Mouse (Mus musculus) embryonic fibroblast, embryonic 13.5 days (primary cell): ENCODE measurements at regions not wholly inside any gene's neighbourhood (a gene's known extent, or its start where the extent isn't known, plus 50 kb on each side); places are given as distances from the start of the nearest gene placed in this dataset.

Source experiments
- CTCF ChIP-seq: IDR thresholded peaks from 2 replicates; pipeline ENCODE4 v1.5.1; 2011; ENCODE audit warnings: mild to moderate bottlenecking, control low read depth, low read length, moderate library complexity, borderline replicate concordance; ENCODE audit not compliant: insufficient read depth
- POLR2A ChIP-seq: IDR thresholded peaks from 2 replicates; pipeline ENCODE4 v1.6.1; 2011; ENCODE audit warnings: low read depth, mild to moderate bottlenecking, control low read depth, low read length, moderate library complexity

DNA sequence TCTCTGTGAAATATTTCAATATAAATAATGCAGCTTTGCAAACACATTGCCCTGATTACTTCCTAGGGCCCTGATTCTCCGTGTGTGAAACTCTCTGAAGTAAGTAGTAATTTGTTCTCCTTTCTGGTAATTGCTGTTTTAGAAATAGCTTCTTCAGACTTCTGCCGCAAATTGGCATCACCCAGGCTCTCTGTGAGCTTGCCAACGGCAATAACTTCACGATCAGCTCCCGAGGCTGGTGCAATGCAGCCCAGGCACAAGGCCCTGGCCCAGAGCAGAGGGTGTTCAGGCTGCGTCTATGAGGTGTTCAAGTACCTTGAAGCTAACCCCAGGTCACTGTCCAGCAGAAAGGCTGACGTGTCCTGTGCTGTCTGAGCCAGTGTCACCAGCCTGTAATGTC, 310.8 kb upstream of the Kcnab2 start:
- TF ChIP-seq CTCF (no peak), POLR2A (no peak)
